Mouse (Mus musculus): ENCODE results near the gene Fam189a1. TPM values are rescaled to one million over a fixed set of nuclear protein-coding genes. Genes with fewer than 3 reads are reported as not detected.

The Fam189a1 gene
- polyA plus RNA-seq, 1 experiment from 2014 or later = 0.74 TPM

DNA sequence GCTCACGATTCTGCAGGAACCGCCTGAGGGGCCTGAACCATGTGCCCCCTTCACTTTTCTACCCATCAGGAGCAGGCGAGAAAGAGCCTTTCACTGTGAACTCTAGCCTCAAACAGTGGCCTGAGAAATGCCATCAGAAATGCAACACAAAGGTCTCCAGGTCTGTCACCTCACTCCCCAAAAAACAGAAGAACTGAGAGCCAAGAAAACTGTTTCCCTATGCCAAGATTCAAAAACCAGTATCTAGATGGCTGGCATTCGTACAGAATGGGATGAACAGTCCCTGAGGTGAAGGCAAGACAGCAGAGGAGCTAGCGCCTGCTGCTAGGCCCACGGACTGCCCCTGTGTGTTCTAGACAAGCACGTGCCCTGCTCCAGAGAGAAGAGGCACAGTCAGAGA, 401.2 kb downstream of the Fam189a1 start:
- no peak overlapping the region for H3K4me2 ChIP-seq (ENCODE audit: low read length)
- no peaks in the 10 kb centered on the region for H3K4me1 ChIP-seq (replicated peaks; ENCODE audit: insufficient read depth, low read length)
- H3K36me3 ChIP-seq (ENCODE audit: insufficient read depth, low read length) = no peaks in the 10 kb centered on the region
- H3K4me3 ChIP-seq (replicated peaks; ENCODE audit: low read depth, low read length) = no peak overlapping the region
- no peaks in the 10 kb centered on the region for H3K27me3 ChIP-seq (ENCODE audit: insufficient read depth, low read length)
- no peak overlapping the region for H3K27ac ChIP-seq
- no peak for TF ChIP-seq CTCF (IDR thresholded peaks at IDR 0.05; ENCODE audit: low read depth)
- no peak overlapping the region for H3K9ac ChIP-seq (ENCODE audit: low read depth, low read length)
- DNase-seq (ENCODE audit: low spot score) (no peak), ATAC-seq (replicated peaks; ENCODE audit: low FRiP score, low read depth) (no peak)
- 87% methylated on average over 7 of the region's 7 CpGs for WGBS
- H3K9me3 ChIP-seq (replicated peaks; ENCODE audit: low read length) = no peaks in the 10 kb centered on the region

DNA sequence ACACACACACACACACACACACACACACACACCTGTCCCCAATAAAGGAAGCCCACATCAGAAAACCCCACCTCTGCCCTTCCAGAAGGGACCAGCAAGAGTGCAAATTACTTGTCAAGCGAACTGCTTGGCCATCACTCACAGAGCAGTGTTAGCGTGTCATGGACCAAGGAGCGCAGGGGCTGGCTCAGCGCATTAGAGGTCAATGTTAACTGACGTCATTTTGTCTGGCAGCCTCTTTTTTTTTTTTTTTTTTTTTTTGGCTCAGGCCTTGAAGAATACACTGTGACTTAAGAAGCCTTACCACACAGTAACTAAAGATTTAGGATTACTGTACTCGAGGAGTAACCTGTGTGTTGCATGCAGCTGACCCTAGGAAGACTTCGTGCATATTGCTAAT, 402.2 kb downstream of the Fam189a1 start:
- TF ChIP-seq CTCF (IDR thresholded peaks at IDR 0.05; ENCODE audit: low read depth) = no peak
- peak; percentile 26 for DNase-seq (ENCODE audit: low spot score)
- Histone ChIP-seq H3K4me2 (ENCODE audit: low read length) (no peak overlapping the region), H3K36me3 (ENCODE audit: insufficient read depth, low read length) (no peaks in the 10 kb centered on the region), H3K27me3 (ENCODE audit: insufficient read depth, low read length) (no peaks in the 10 kb centered on the region), H3K9me3 (replicated peaks; ENCODE audit: low read length) (no peaks in the 10 kb centered on the region), H3K27ac (no peak overlapping the region), H3K4me1 (replicated peaks; ENCODE audit: insufficient read depth, low read length) (no peaks in the 10 kb centered on the region), H3K4me3 (replicated peaks; ENCODE audit: low read depth, low read length) (no peak overlapping the region), H3K9ac (ENCODE audit: low read depth, low read length) (no peak overlapping the region)
- WGBS = 29% methylated on average over 7 of the region's 7 CpGs
- ATAC-seq (replicated peaks; ENCODE audit: low FRiP score, low read depth) = peak; percentile 71; the same call in 1 of the 2 replicates

DNA sequence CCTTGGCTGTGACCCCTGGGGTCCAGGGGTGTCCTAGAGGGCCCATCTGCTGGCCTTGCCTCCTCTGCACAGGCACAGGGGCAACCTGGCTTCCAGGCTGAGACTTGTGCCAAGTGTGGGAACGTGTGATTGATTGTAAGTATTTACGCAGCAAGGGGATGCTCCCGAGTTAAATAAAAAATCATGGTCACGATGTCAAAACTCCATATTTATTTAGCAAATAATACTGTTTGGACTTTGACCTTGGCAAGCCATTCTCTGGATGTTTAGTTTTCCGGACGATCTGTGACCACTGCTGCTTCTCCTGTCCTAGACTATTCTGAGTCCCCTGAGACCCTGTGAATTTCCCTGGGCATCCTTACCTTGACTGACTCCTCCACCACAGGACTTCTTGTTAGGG, 402.7 kb downstream of the Fam189a1 start:
- TF ChIP-seq CTCF (IDR thresholded peaks at IDR 0.05; ENCODE audit: low read depth) = no peak
- DNase-seq (ENCODE audit: low spot score) = no peak
- Histone ChIP-seq H3K36me3 (ENCODE audit: insufficient read depth, low read length) (no peaks in the 10 kb centered on the region), H3K27me3 (ENCODE audit: insufficient read depth, low read length) (no peaks in the 10 kb centered on the region), H3K9ac (ENCODE audit: low read depth, low read length) (no peak overlapping the region), H3K4me2 (ENCODE audit: low read length) (no peak overlapping the region), H3K4me1 (replicated peaks; ENCODE audit: insufficient read depth, low read length) (no peaks in the 10 kb centered on the region), H3K27ac (no peak overlapping the region), H3K4me3 (replicated peaks; ENCODE audit: low read depth, low read length) (no peak overlapping the region), H3K9me3 (replicated peaks; ENCODE audit: low read length) (no peaks in the 10 kb centered on the region)
- no peak for ATAC-seq (replicated peaks; ENCODE audit: low FRiP score, low read depth)
- 21% methylated on average over 6 of the region's 6 CpGs for WGBS

DNA sequence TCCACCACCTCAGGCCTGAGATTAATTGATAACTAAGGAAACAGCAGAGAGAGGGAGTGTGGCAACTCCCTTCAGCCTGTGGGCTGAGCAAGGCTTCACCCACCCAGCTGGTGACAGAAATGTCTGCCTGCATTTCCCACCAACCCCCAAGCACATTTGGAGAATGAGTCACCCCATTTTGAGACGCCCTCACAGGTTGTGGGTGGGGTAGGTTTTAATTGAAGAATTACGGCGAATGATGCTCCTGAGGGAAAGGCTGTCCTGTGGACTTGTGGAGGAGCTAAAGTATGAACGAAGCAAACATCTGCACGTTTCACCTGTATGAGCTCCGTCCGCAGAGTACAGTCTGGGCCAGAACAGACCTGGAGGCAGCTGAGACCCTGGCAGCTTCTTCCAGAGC, 404.2 kb downstream of the Fam189a1 start:
- Histone ChIP-seq H3K4me1 (replicated peaks; ENCODE audit: insufficient read depth, low read length) (no peaks in the 10 kb centered on the region), H3K4me2 (ENCODE audit: low read length) (no peak overlapping the region), H3K9me3 (replicated peaks; ENCODE audit: low read length) (no peaks in the 10 kb centered on the region), H3K27me3 (ENCODE audit: insufficient read depth, low read length) (no peaks in the 10 kb centered on the region), H3K9ac (ENCODE audit: low read depth, low read length) (no peak overlapping the region), H3K4me3 (replicated peaks; ENCODE audit: low read depth, low read length) (no peak overlapping the region), H3K27ac (no peak overlapping the region), H3K36me3 (ENCODE audit: insufficient read depth, low read length) (no peaks in the 10 kb centered on the region)
- no peak for ATAC-seq (replicated peaks; ENCODE audit: low FRiP score, low read depth)
- no peak for TF ChIP-seq CTCF (IDR thresholded peaks at IDR 0.05; ENCODE audit: low read depth)
- DNase-seq (ENCODE audit: low spot score) = no peak
- WGBS = 83% methylated on average over 7 of the region's 7 CpGs

DNA sequence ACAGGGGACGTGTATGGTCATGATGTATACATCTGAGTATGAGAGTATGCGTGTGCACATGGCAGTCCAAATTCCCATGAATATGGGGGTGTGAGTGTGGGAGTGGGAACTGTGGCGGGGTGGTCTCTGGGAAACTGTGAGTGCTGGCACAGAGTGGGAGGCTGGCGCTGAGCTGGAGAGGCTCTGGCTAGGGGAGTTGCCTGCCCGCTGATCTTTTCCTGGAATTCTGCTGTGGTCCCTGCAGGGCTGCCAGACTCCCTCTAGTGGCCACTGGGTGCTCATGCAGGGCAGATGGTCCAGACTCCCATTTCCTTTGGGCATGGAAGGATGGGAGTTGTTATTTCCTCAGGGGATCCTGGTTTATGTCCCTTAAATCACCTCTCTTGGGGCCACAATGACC, 404.9 kb downstream of the Fam189a1 start:
- WGBS = 26% methylated on average over 5 of the region's 5 CpGs
- no peak overlapping the region for H3K4me2 ChIP-seq (ENCODE audit: low read length)
- H3K27ac ChIP-seq = no peak overlapping the region
- no peak overlapping the region for H3K9ac ChIP-seq (ENCODE audit: low read depth, low read length)
- DNase-seq (ENCODE audit: low spot score) (peak; percentile 86), ATAC-seq (replicated peaks; ENCODE audit: low FRiP score, low read depth) (peak; percentile 30; the same call in 1 of the 2 replicates)
- no peak overlapping the region for H3K4me3 ChIP-seq (replicated peaks; ENCODE audit: low read depth, low read length)
- TF ChIP-seq CTCF (IDR thresholded peaks at IDR 0.05; ENCODE audit: low read depth) = peak; percentile 90
- no peaks in the 10 kb centered on the region for H3K36me3 ChIP-seq (ENCODE audit: insufficient read depth, low read length)
- H3K9me3 ChIP-seq (replicated peaks; ENCODE audit: low read length) = no peaks in the 10 kb centered on the region
- H3K4me1 ChIP-seq (replicated peaks; ENCODE audit: insufficient read depth, low read length) = no peaks in the 10 kb centered on the region
- H3K27me3 ChIP-seq (ENCODE audit: insufficient read depth, low read length) = no peaks in the 10 kb centered on the region

DNA sequence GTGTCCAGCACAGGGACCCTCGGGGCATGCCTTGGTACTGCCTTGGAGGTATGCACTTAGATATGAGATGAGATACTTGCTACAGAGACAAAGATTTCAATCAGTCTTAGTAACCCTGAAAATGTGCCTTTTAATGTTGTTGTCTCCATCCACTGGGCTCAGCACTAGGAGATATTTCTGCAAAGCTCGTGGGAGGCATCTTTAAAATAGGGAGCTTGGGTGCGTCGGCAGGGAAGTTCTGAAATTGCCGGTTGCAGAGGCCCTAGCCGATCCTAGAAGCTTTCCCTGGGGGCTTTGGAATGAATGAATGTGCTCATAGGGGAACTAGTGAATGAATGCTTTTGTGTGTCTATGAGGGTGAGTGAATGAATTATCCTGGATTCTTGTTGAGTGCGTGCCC, 412.8 kb downstream of the Fam189a1 start:
- no peaks in the 10 kb centered on the region for H3K4me1 ChIP-seq (replicated peaks; ENCODE audit: insufficient read depth, low read length)
- H3K27ac ChIP-seq = no peak overlapping the region
- no peak for TF ChIP-seq CTCF (IDR thresholded peaks at IDR 0.05; ENCODE audit: low read depth)

More for the DNA sequence above, 412.8 kb downstream of the Fam189a1 start:
- no peak overlapping the region for H3K4me2 ChIP-seq (ENCODE audit: low read length)
- ATAC-seq (replicated peaks; ENCODE audit: low FRiP score, low read depth) (no peak), DNase-seq (ENCODE audit: low spot score) (no peak)
- H3K4me3 ChIP-seq (replicated peaks; ENCODE audit: low read depth, low read length) = no peak overlapping the region
- H3K9me3 ChIP-seq (replicated peaks; ENCODE audit: low read length) = no peaks in the 10 kb centered on the region
- H3K27me3 ChIP-seq (ENCODE audit: insufficient read depth, low read length) = no peaks in the 10 kb centered on the region
- no peaks in the 10 kb centered on the region for H3K36me3 ChIP-seq (ENCODE audit: insufficient read depth, low read length)
- H3K9ac ChIP-seq (ENCODE audit: low read depth, low read length) = no peak overlapping the region
- WGBS = 87% methylated on average over 7 of the region's 7 CpGs

Data from kidney, postnatal 0 days (tissue).